Mouse (Mus musculus): Measurements from ENCODE around the gene Dnajb14. TPM values are rescaled to one million over a fixed set of nuclear protein-coding genes. Genes with fewer than 3 reads are reported as not detected.

Dnajb14 gene
- 10.4 and 12.7 TPM in 2 replicates for polyA plus RNA-seq (2014; fragmentation: Nextera tagmentation; extraction: Ambion mirVana)

- Histone ChIP-seq H3K4me3 (ENCODE audit: low read depth, low read length) (peak within 1 kb of the TSS; percentile 53), H3K36me3 (ENCODE audit: control insufficient read depth, insufficient read depth, low read length) (peaks cover 5% of the 10 kb centered on the region; the same call in 1 of the 2 replicates), H3K9ac (ENCODE audit: low read length) (peak within 1 kb of the TSS; percentile 89), H3K4me1 (ENCODE audit: control insufficient read depth, insufficient read depth, low read length) (peaks cover 6% of the 10 kb centered on the region; the same call in 1 of the 2 replicates), H3K27me3 (ENCODE audit: control insufficient read depth, insufficient read depth, low read length) (no peaks in the 10 kb centered on the region), H3K27ac (replicated peaks; ENCODE audit: low read depth, low read length) (peak within 1 kb of the TSS; percentile 99), H3K4me2 (ENCODE audit: low read depth, severe bottlenecking) (peak within 1 kb of the TSS; percentile 74), H3K9me3 (ENCODE audit: control insufficient read depth, low read length) (no peaks in the 10 kb centered on the region)
- ATAC-seq (ENCODE audit: insufficient number of reproducible peaks, low FRiP score, low TSS enrichment, low read depth) = peak; percentile 19
- DNase-seq (ENCODE audit: low spot score) = peak; percentile 73
- under 1% methylated on average over 69 of the region's 94 CpGs for WGBS
Observed at GRCm38 (mm10) chr3:137867437-137868093, at the start of gene Dnajb14. Gene Dnajb14, plus strand, starts transcription at chr3:137867675.

GRCm38 (mm10) chr3:137818713-137819112, 48.8 kb upstream of the Dnajb14 start:
- H3K9me3 ChIP-seq (ENCODE audit: control insufficient read depth, low read length) = no peaks in the 10 kb centered on the region
- H3K4me2 ChIP-seq (ENCODE audit: low read depth, severe bottlenecking) = no peak overlapping the region
- H3K4me1 ChIP-seq (ENCODE audit: control insufficient read depth, insufficient read depth, low read length) = no peaks in the 10 kb centered on the region
- DNase-seq (ENCODE audit: low spot score) = no peak
- no peaks in the 10 kb centered on the region for H3K36me3 ChIP-seq (ENCODE audit: control insufficient read depth, insufficient read depth, low read length)
- no peak overlapping the region for H3K4me3 ChIP-seq (ENCODE audit: low read depth, low read length)
- ATAC-seq (ENCODE audit: insufficient number of reproducible peaks, low FRiP score, low TSS enrichment, low read depth) = no peak
- 25% methylated on average over 4 of the region's 4 CpGs for whole genome bisulfite sequencing
- H3K9ac ChIP-seq (ENCODE audit: low read length) = no peak overlapping the region
- H3K27me3 ChIP-seq (ENCODE audit: control insufficient read depth, insufficient read depth, low read length) = no peaks in the 10 kb centered on the region
- no peak overlapping the region for H3K27ac ChIP-seq (replicated peaks; ENCODE audit: low read depth, low read length)

- H3K4me2 ChIP-seq (ENCODE audit: low read depth, severe bottlenecking) = no peak overlapping the region
- 80% methylated on average over 6 of the region's 6 CpGs for WGBS
- no peak for ATAC-seq (ENCODE audit: insufficient number of reproducible peaks, low FRiP score, low TSS enrichment, low read depth)
Observed at GRCm38 (mm10) chr3:137820688-137821467, 46.6 kb upstream of the Dnajb14 start.

GRCm38 (mm10) chr3:137823317-137823716, 44.2 kb upstream of the Dnajb14 start:
- DNase-seq (ENCODE audit: low spot score) (no peak), ATAC-seq (ENCODE audit: insufficient number of reproducible peaks, low FRiP score, low TSS enrichment, low read depth) (no peak)
- no peaks in the 10 kb centered on the region for H3K36me3 ChIP-seq (ENCODE audit: control insufficient read depth, insufficient read depth, low read length)
- 99% methylated on average over 3 of the region's 3 CpGs for WGBS
- H3K9me3 ChIP-seq (ENCODE audit: control insufficient read depth, low read length) = no peaks in the 10 kb centered on the region
- H3K4me2 ChIP-seq (ENCODE audit: low read depth, severe bottlenecking) = no peak overlapping the region
- no peak overlapping the region for H3K27ac ChIP-seq (replicated peaks; ENCODE audit: low read depth, low read length)
- H3K4me3 ChIP-seq (ENCODE audit: low read depth, low read length) = no peak overlapping the region
- H3K9ac ChIP-seq (ENCODE audit: low read length) = no peak overlapping the region
- no peaks in the 10 kb centered on the region for H3K4me1 ChIP-seq (ENCODE audit: control insufficient read depth, insufficient read depth, low read length)
- H3K27me3 ChIP-seq (ENCODE audit: control insufficient read depth, insufficient read depth, low read length) = no peaks in the 10 kb centered on the region

More at GRCm38 (mm10) chr3:137820688-137821467, 46.6 kb upstream of the Dnajb14 start:
- H3K4me3 ChIP-seq (ENCODE audit: low read depth, low read length) = no peak overlapping the region
- H3K9me3 ChIP-seq (ENCODE audit: control insufficient read depth, low read length) = no peaks in the 10 kb centered on the region
- no peaks in the 10 kb centered on the region for H3K36me3 ChIP-seq (ENCODE audit: control insufficient read depth, insufficient read depth, low read length)
- no peaks in the 10 kb centered on the region for H3K27me3 ChIP-seq (ENCODE audit: control insufficient read depth, insufficient read depth, low read length)
- H3K27ac ChIP-seq (replicated peaks; ENCODE audit: low read depth, low read length) = no peak overlapping the region
- DNase-seq (ENCODE audit: low spot score) = no peak
- no peak overlapping the region for H3K9ac ChIP-seq (ENCODE audit: low read length)
- no peaks in the 10 kb centered on the region for H3K4me1 ChIP-seq (ENCODE audit: control insufficient read depth, insufficient read depth, low read length)

- H3K4me1 ChIP-seq (ENCODE audit: control insufficient read depth, insufficient read depth, low read length) = no peaks in the 10 kb centered on the region
- H3K27me3 ChIP-seq (ENCODE audit: control insufficient read depth, insufficient read depth, low read length) = no peaks in the 10 kb centered on the region
- 0 out of 2 replicates have a peak overlapping the region, but pooled peaks have one; percentile 8 for H3K4me2 ChIP-seq (ENCODE audit: low read depth, severe bottlenecking)
- H3K9me3 ChIP-seq (ENCODE audit: control insufficient read depth, low read length) = no peaks in the 10 kb centered on the region
- DNase-seq (ENCODE audit: low spot score) (peak; percentile 26), ATAC-seq (ENCODE audit: insufficient number of reproducible peaks, low FRiP score, low TSS enrichment, low read depth) (no peak)
- H3K9ac ChIP-seq (ENCODE audit: low read length) = no peak overlapping the region
- no peaks in the 10 kb centered on the region for H3K36me3 ChIP-seq (ENCODE audit: control insufficient read depth, insufficient read depth, low read length)
- H3K27ac ChIP-seq (replicated peaks; ENCODE audit: low read depth, low read length) = no peak overlapping the region
- H3K4me3 ChIP-seq (ENCODE audit: low read depth, low read length) = no peak overlapping the region
- 19% methylated on average over 11 of the region's 11 CpGs for whole genome bisulfite sequencing
Observed at GRCm38 (mm10) chr3:137827678-137828077, 39.8 kb upstream of the Dnajb14 start.

GRCm38 (mm10) chr3:137831156-137831555, 36.3 kb upstream of the Dnajb14 start:
- ATAC-seq (ENCODE audit: insufficient number of reproducible peaks, low FRiP score, low TSS enrichment, low read depth) (no peak), DNase-seq (ENCODE audit: low spot score) (no peak)
- 88% methylated on average over 2 of the region's 2 CpGs for WGBS
- Histone ChIP-seq H3K9me3 (ENCODE audit: control insufficient read depth, low read length) (no peaks in the 10 kb centered on the region), H3K27ac (replicated peaks; ENCODE audit: low read depth, low read length) (no peak overlapping the region), H3K27me3 (ENCODE audit: control insufficient read depth, insufficient read depth, low read length) (no peaks in the 10 kb centered on the region), H3K9ac (ENCODE audit: low read length) (no peak overlapping the region), H3K4me1 (ENCODE audit: control insufficient read depth, insufficient read depth, low read length) (no peaks in the 10 kb centered on the region), H3K4me2 (ENCODE audit: low read depth, severe bottlenecking) (no peak overlapping the region), H3K36me3 (ENCODE audit: control insufficient read depth, insufficient read depth, low read length) (no peaks in the 10 kb centered on the region), H3K4me3 (ENCODE audit: low read depth, low read length) (no peak overlapping the region)

GRCm38 (mm10) chr3:137833128-137833527, 34.3 kb upstream of the Dnajb14 start:
- no peak for ATAC-seq (ENCODE audit: insufficient number of reproducible peaks, low FRiP score, low TSS enrichment, low read depth)
- no peak overlapping the region for H3K4me2 ChIP-seq (ENCODE audit: low read depth, severe bottlenecking)
- H3K9ac ChIP-seq (ENCODE audit: low read length) = no peak overlapping the region
- no peaks in the 10 kb centered on the region for H3K27me3 ChIP-seq (ENCODE audit: control insufficient read depth, insufficient read depth, low read length)
- DNase-seq (ENCODE audit: low spot score) = no peak
- H3K27ac ChIP-seq (replicated peaks; ENCODE audit: low read depth, low read length) = no peak overlapping the region
- no peaks in the 10 kb centered on the region for H3K36me3 ChIP-seq (ENCODE audit: control insufficient read depth, insufficient read depth, low read length)
- no peaks in the 10 kb centered on the region for H3K9me3 ChIP-seq (ENCODE audit: control insufficient read depth, low read length)
- H3K4me1 ChIP-seq (ENCODE audit: control insufficient read depth, insufficient read depth, low read length) = no peaks in the 10 kb centered on the region
- H3K4me3 ChIP-seq (ENCODE audit: low read depth, low read length) = no peak overlapping the region

- Histone ChIP-seq H3K9ac (ENCODE audit: low read length) (no peak overlapping the region), H3K27ac (replicated peaks; ENCODE audit: low read depth, low read length) (no peak overlapping the region), H3K4me1 (ENCODE audit: control insufficient read depth, insufficient read depth, low read length) (no peaks in the 10 kb centered on the region), H3K4me3 (ENCODE audit: low read depth, low read length) (no peak overlapping the region), H3K4me2 (ENCODE audit: low read depth, severe bottlenecking) (no peak overlapping the region), H3K9me3 (ENCODE audit: control insufficient read depth, low read length) (no peaks in the 10 kb centered on the region), H3K27me3 (ENCODE audit: control insufficient read depth, insufficient read depth, low read length) (no peaks in the 10 kb centered on the region), H3K36me3 (ENCODE audit: control insufficient read depth, insufficient read depth, low read length) (no peaks in the 10 kb centered on the region)
- WGBS = 77% methylated on average over 4 of the region's 4 CpGs
- no peak for ATAC-seq (ENCODE audit: insufficient number of reproducible peaks, low FRiP score, low TSS enrichment, low read depth)
- DNase-seq (ENCODE audit: low spot score) = no peak
Observed at GRCm38 (mm10) chr3:137833698-137834097, 33.8 kb upstream of the Dnajb14 start.
